ENCODE assay signal across 8 mouse cellular contexts in genomic region chr11:101830112-101830511, GRCm38 (mm10). TPM values are rescaled to one million over a fixed set of nuclear protein-coding genes. Genes with fewer than 3 reads are reported as not detected.
DNase-seq lines count a peak whose midpoint lies in the region; ATAC-seq and TF ChIP-seq lines count a peak whose summit lies in the region.

No protein-coding gene starts in this region.

- no peak overlapping the region for H3K4me3 ChIP-seq in forebrain, embryonic 14.5 days (ENCODE audit: low read depth, low read length)
- H3K4me3 ChIP-seq in hindbrain, embryonic 11.5 days (ENCODE audit: low read depth, low read length), result no peak overlapping the region
- H3K4me3 ChIP-seq in limb, embryonic 14.5 days (replicated peaks; ENCODE audit: low read length), result no peak overlapping the region

- H3K4me2 ChIP-seq in forebrain, embryonic 14.5 days (ENCODE audit: low read length), result no peak overlapping the region
- H3K4me2 ChIP-seq in hindbrain, embryonic 11.5 days (replicated peaks; ENCODE audit: low read depth, low read length), result no peak overlapping the region
- H3K4me2 ChIP-seq in limb, embryonic 14.5 days (replicated peaks; ENCODE audit: low read depth, low read length, severe bottlenecking), result peak overlapping the region; percentile 13; the same call in 1 of the 2 replicates

- no peaks in the 10 kb centered on the region for H3K27me3 ChIP-seq in forebrain, embryonic 14.5 days (replicated peaks; ENCODE audit: control insufficient read depth, insufficient read depth, low read length)
- no peaks in the 10 kb centered on the region for H3K27me3 ChIP-seq in hindbrain, embryonic 11.5 days (ENCODE audit: control insufficient read depth, insufficient read depth, low read length)
- H3K27me3 ChIP-seq in limb, embryonic 14.5 days (ENCODE audit: control insufficient read depth, insufficient read depth, low read length), result no peaks in the 10 kb centered on the region

- no peaks in the 10 kb centered on the region for H3K9me3 ChIP-seq in forebrain, embryonic 14.5 days (replicated peaks; ENCODE audit: control insufficient read depth, low read length)
- no peaks in the 10 kb centered on the region for H3K9me3 ChIP-seq in hindbrain, embryonic 11.5 days (ENCODE audit: control insufficient read depth, low read length)
- no peaks in the 10 kb centered on the region for H3K9me3 ChIP-seq in limb, embryonic 14.5 days (ENCODE audit: control insufficient read depth, low read length)

- peak; percentile 35 for DNase-seq in adrenal gland, postnatal 10 days
- no peak for DNase-seq in adrenal gland, adult 8-10 months
- peak; percentile 30 for DNase-seq in forebrain, embryonic 14.5 days (ENCODE audit: low spot score)
- peak; percentile 58 for DNase-seq in hindbrain, embryonic 11.5 days (ENCODE audit: low spot score)
- DNase-seq in limb, embryonic 14.5 days (ENCODE audit: low spot score), result peak; percentile 90
- no peak for DNase-seq in layer of hippocampus, adult 18-20 months (ENCODE audit: low spot score in 2 of 2)

- 32% methylated on average over 10 of the region's 10 CpGs for WGBS in forebrain, embryonic 14.5 days
- 25% methylated on average over 10 of the region's 10 CpGs for WGBS in hindbrain, embryonic 11.5 days
- WGBS in limb, embryonic 14.5 days, result 6% methylated on average over 10 of the region's 10 CpGs

- H3K9ac ChIP-seq in forebrain, embryonic 14.5 days (ENCODE audit: low read length), result no peak overlapping the region
- H3K9ac ChIP-seq in hindbrain, embryonic 11.5 days (ENCODE audit: low read depth, low read length), result 0 out of 2 replicates have a peak overlapping the region, but pooled peaks have one; percentile 19
- H3K9ac ChIP-seq in limb, embryonic 14.5 days (ENCODE audit: low read depth, low read length, severe bottlenecking), result 0 out of 2 replicates have a peak overlapping the region, but pooled peaks have one; percentile 17

- ATAC-seq in forebrain, embryonic 14.5 days, result no peak
- no peak for ATAC-seq in hindbrain, embryonic 11.5 days (ENCODE audit: low FRiP score)
- ATAC-seq in limb, embryonic 14.5 days (ENCODE audit: low FRiP score, low read depth), result peak; percentile 86
- no peak for ATAC-seq in erythroblast, adult 5-6 weeks (replicated peaks; ENCODE audit: low FRiP score, poor library complexity, severe bottlenecking)
- no peak for ATAC-seq in erythroid progenitor cell, adult 5-6 weeks (replicated peaks; ENCODE audit: low FRiP score, poor library complexity, severe bottlenecking)

- no peaks in the 10 kb centered on the region for H3K36me3 ChIP-seq in forebrain, embryonic 14.5 days (ENCODE audit: control insufficient read depth, insufficient read depth, low read length)
- H3K36me3 ChIP-seq in hindbrain, embryonic 11.5 days (ENCODE audit: control insufficient read depth, insufficient read depth, low read length), result no peaks in the 10 kb centered on the region
- no peaks in the 10 kb centered on the region for H3K36me3 ChIP-seq in limb, embryonic 14.5 days (ENCODE audit: control insufficient read depth, insufficient read depth, low read length)

- H3K4me1 ChIP-seq in forebrain, embryonic 14.5 days (ENCODE audit: control insufficient read depth, insufficient read depth, low read length), result no peaks in the 10 kb centered on the region
- no peaks in the 10 kb centered on the region for H3K4me1 ChIP-seq in hindbrain, embryonic 11.5 days (replicated peaks; ENCODE audit: control insufficient read depth, insufficient read depth, low read length)
- H3K4me1 ChIP-seq in limb, embryonic 14.5 days (ENCODE audit: control insufficient read depth, insufficient read depth, low read length), result peaks cover 27% of the 10 kb centered on the region

- TF ChIP-seq POLR2A in limb, embryonic 14.5 days (IDR thresholded peaks at IDR 0.05; ENCODE audit: borderline replicate concordance, extremely low read depth, insufficient read depth, insufficient read length), result no peak

- no peak overlapping the region for H3K27ac ChIP-seq in forebrain, embryonic 14.5 days (ENCODE audit: low read depth, low read length)
- H3K27ac ChIP-seq in hindbrain, embryonic 11.5 days (ENCODE audit: low read depth, low read length), result 0 out of 2 replicates have a peak overlapping the region, but pooled peaks have one; percentile 36
- peak overlapping the region; percentile 82 for H3K27ac ChIP-seq in limb, embryonic 14.5 days (replicated peaks; ENCODE audit: low read depth, low read length)

RNA-seq across cellular contexts. Expression of gene Etv4, which starts 44.9 kb away (rescaled TPM):
- total RNA-seq in adrenal gland, postnatal 10 days (2021), result 1 to 10 TPM; 3.2 to 3.9 TPM
- total RNA-seq in adrenal gland, adult 8-10 months (2022), result 1 to 10 TPM in 3 of 4 experiments, under 1 TPM in 1; 0.80 to 1.9 (median 1.4) TPM
- polyA plus RNA-seq in forebrain, embryonic 14.5 days (2014; fragmentation: Nextera tagmentation; extraction: Ambion mirVana), result 3.5 and 4.5 TPM in 2 replicates
- polyA plus RNA-seq in hindbrain, embryonic 11.5 days (2014; fragmentation: Nextera tagmentation; extraction: Ambion mirVana), result 4.6 and 5.7 TPM in 2 replicates
- 24.2 and 31.6 TPM in 2 replicates for polyA plus RNA-seq in limb, embryonic 14.5 days (2012; rRNA removed)
- 9.4 and 11.7 TPM in 2 replicates for polyA plus RNA-seq in limb, embryonic 14.5 days (2014; fragmentation: Nextera tagmentation; extraction: Ambion mirVana)
- 10 to 100 TPM in 1 of 2 experiments, 1 to 10 TPM in 1; 9.0 to 10.6 TPM for total RNA-seq in layer of hippocampus, adult 18-20 months (2021)
- not detected in 2 replicates for total RNA-seq in erythroblast, adult 5-6 weeks (2015; ENCODE audit: low replicate concordance)
- total RNA-seq in erythroblast, adult 5-6 weeks (2017; ENCODE audit: low replicate concordance), result not detected in 2 replicates
- not detected in 2 replicates for total RNA-seq in erythroid progenitor cell, adult 5-6 weeks (2015; ENCODE audit: low replicate concordance)
- total RNA-seq in erythroid progenitor cell, adult 5-6 weeks (2017; ENCODE audit: low replicate concordance), result not detected in 2 replicates

Comparison
In these comparisons a context has a peak if more than half of its experiments do, and no peak if none do; other contexts are left out.
1. DNase-seq: peak in adrenal gland, postnatal 10 days (single experiment), forebrain, embryonic 14.5 days (single experiment), hindbrain, embryonic 11.5 days (single experiment) and limb, embryonic 14.5 days (single experiment); none in adrenal gland, adult 8-10 months (single experiment) and layer of hippocampus, adult 18-20 months (0 of 2).